Mouse (Mus musculus): Measurements from ENCODE around the gene Galnt2.

DNA sequence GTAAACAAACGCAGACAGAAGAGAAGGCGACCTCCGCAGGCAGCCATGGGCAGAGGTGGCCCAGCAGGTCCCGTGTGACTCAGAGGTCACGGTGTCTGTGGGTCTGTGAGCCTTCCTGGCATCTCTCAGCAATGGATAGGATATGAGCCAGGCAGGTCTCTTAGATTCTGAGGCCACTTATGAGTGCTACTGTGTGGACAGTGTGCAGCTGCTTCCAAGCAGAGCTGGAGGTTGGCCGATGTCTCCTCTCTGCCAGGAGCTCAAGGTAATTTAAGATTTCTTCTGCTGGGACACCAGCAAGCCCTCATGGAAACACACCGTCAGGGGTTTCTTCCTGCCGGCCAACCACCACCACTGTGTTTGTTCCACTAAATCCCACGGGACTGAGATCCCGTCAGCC is 76.5 kb downstream of the Galnt2 start:
- no peak for TF ChIP-seq POLR2A (IDR thresholded peaks at IDR 0.05; ENCODE audit: borderline replicate concordance, low read depth, low read length)
- TF ChIP-seq CTCF (IDR thresholded peaks at IDR 0.05; ENCODE audit: low read depth, low read length): no peak

Data from bone marrow macrophage, adult 2 months (primary cell).